Mouse (Mus musculus) lung, postnatal 0 days (tissue): Measurements from ENCODE around the gene Dxo. TPM values are rescaled to one million over a fixed set of nuclear protein-coding genes. Genes with fewer than 3 reads are reported as not detected.

Experiments used
- ATAC-seq: fragments of 200-750 bp; cut with Nextera tagmentation; 2 replicates; pipeline ENCODE4 v1.8.0; 2017; ENCODE audit warnings: moderate library complexity
- DNase-seq: peaks from one replicate; pipeline ENCODE4 v3.0.0-alpha.2; 2016; ENCODE audit warnings: low spot score
- H3K27ac ChIP-seq: fragments of 300-500 bp; sonication (generic); 2 replicates; pipeline ENCODE4 v1.5.1; 2014; ENCODE audit warnings: antibody characterized with exemption, mild to moderate bottlenecking, low read length, mixed read lengths
- H3K27me3 ChIP-seq: fragments of 300-500 bp; sonication (generic); replicated peaks from 2 replicates; pipeline ENCODE4 v1.6.1; 2014; ENCODE audit warnings: low read length, mixed read lengths; ENCODE audit not compliant: insufficient read depth
- H3K36me3 ChIP-seq: fragments of 300-500 bp; sonication (generic); 2 replicates; pipeline ENCODE4 v1.6.1; 2014; ENCODE audit warnings: low read length, mixed read lengths; ENCODE audit not compliant: insufficient read depth
- H3K4me1 ChIP-seq: fragments of 300-500 bp; sonication (generic); 2 replicates; pipeline ENCODE4 v1.6.1; 2014; ENCODE audit warnings: antibody characterized with exemption, low read depth, low read length, mixed read lengths; ENCODE audit not compliant: insufficient read depth
- H3K4me2 ChIP-seq: fragments of 300-500 bp; sonication (generic); replicated peaks from 2 replicates; pipeline ENCODE4 v1.6.1; 2014; ENCODE audit warnings: low read depth, mild to moderate bottlenecking, low read length, moderate library complexity, mixed read lengths
- H3K4me3 ChIP-seq: fragments of 300-500 bp; sonication (generic); 2 replicates; pipeline ENCODE4 v1.5.1; 2014; ENCODE audit warnings: low read depth, low read length
- H3K9ac ChIP-seq: fragments of 300-500 bp; sonication (generic); replicated peaks from 2 replicates; pipeline ENCODE4 v1.6.1; 2014; ENCODE audit warnings: low read depth, mild to moderate bottlenecking
- H3K9me3 ChIP-seq: fragments of 300-500 bp; sonication (generic); 2 replicates; pipeline ENCODE4 v1.6.1; 2016; ENCODE audit warnings: low read length, mixed read lengths
- CTCF ChIP-seq: IDR thresholded peaks from 2 replicates; pipeline ENCODE4 v1.5.1; 2016; ENCODE audit warnings: antibody characterized with exemption, mild to moderate bottlenecking
- EP300 ChIP-seq: IDR thresholded peaks from 2 replicates; pipeline ENCODE4 v1.6.1; 2016; ENCODE audit warnings: antibody characterized with exemption, mild to moderate bottlenecking, control low read depth
- WGBS: fragments of 180-500 bp; shearing (Covaris S2); extraction: QIAGEN DNeasy Blood & Tissue Kit; methylation state at CpG from one replicate; pipeline ENCODE4 v1.1.7; 2014; 5-methylcytosine and 5-hydroxymethylcytosine counted together
- microRNA-seq: library from miRNA; unstranded; fragments of <30 nt; microRNA quantifications from one replicate; pipeline ENCODE4, GENCODE M21; 2016
- polyA plus RNA-seq: library from polyadenylated mRNA; unstranded; fragments of >200 nt; fragmentation: Nextera tagmentation; extraction: Ambion mirVana; gene quantifications from 2 replicates; pipeline ENCODE4 v1.2.1, GENCODE M21; 2015

The Dxo gene
- polyA plus RNA-seq, 1 experiment from 2014 or later: 39.8 TPM

- Histone ChIP-seq H3K27me3 (no peaks in the 10 kb centered on the region), H3K4me2 (no peak overlapping the region), H3K4me3 (no peak overlapping the region), H3K9me3 (no peaks in the 10 kb centered on the region), H3K9ac (no peak overlapping the region), H3K4me1 (no peaks in the 10 kb centered on the region), H3K36me3 (no peaks in the 10 kb centered on the region), H3K27ac (no peak overlapping the region)
- 72% methylated on average over 3 of the region's 3 CpGs for WGBS
- DNase-seq (no peak), ATAC-seq (no peak)
- TF ChIP-seq CTCF (peak; percentile 29), EP300 (no peak)
These were observed 46.5 kb downstream of the Dxo start for GRCm38 (mm10) chr17:34883332-34883731.

GRCm38 (mm10) chr17:34884704-34885103, 47.9 kb downstream of the Dxo start:
- Histone ChIP-seq H3K4me3 (no peak overlapping the region), H3K27ac (no peak overlapping the region), H3K4me1 (no peaks in the 10 kb centered on the region), H3K9me3 (no peaks in the 10 kb centered on the region), H3K27me3 (no peaks in the 10 kb centered on the region), H3K36me3 (no peaks in the 10 kb centered on the region), H3K4me2 (no peak overlapping the region), H3K9ac (no peak overlapping the region)
- DNase-seq (no peak), ATAC-seq (no peak)
- no peak for TF ChIP-seq EP300
- TF ChIP-seq CTCF: no peak
- WGBS: 86% methylated on average over 6 of the region's 6 CpGs

GRCm38 (mm10) chr17:34885615-34886014, 48.8 kb downstream of the Dxo start:
- Histone ChIP-seq H3K27ac (no peak overlapping the region), H3K4me1 (no peaks in the 10 kb centered on the region), H3K4me2 (no peak overlapping the region), H3K9ac (no peak overlapping the region), H3K27me3 (no peaks in the 10 kb centered on the region), H3K9me3 (no peaks in the 10 kb centered on the region), H3K4me3 (no peak overlapping the region), H3K36me3 (no peaks in the 10 kb centered on the region)
- TF ChIP-seq EP300: no peak
- no peak for TF ChIP-seq CTCF
- 69% methylated on average over 3 of the region's 3 CpGs for WGBS
- ATAC-seq (no peak), DNase-seq (no peak)

- Histone ChIP-seq H3K4me1 (no peaks in the 10 kb centered on the region), H3K27ac (no peak overlapping the region), H3K27me3 (no peaks in the 10 kb centered on the region), H3K9me3 (no peaks in the 10 kb centered on the region), H3K36me3 (no peaks in the 10 kb centered on the region), H3K9ac (no peak overlapping the region), H3K4me3 (no peak overlapping the region), H3K4me2 (no peak overlapping the region)
- no peak for TF ChIP-seq EP300
- no peak for TF ChIP-seq CTCF
- no peak for DNase-seq
- no peak for ATAC-seq
- WGBS: 80% methylated on average over 5 of the region's 5 CpGs
These were observed 51.1 kb downstream of the Dxo start for GRCm38 (mm10) chr17:34887942-34888341.

Small RNAs within 50 kb of the gene (microRNA-seq; reads per million reads assigned to microRNA genes)
- gene Mir6970 (not detected), gene Mir6971 (2.7 reads per million, percentile 5 among the genes with 10 or more reads in this experiment), gene Mir6972 (not detected)

Other genes with a start within 250 kb of the Dxo start
- gene Gpsm3, start 247.2 kb upstream of the Dxo start, polyA plus RNA-seq: 34.7 and 41.0 TPM in 2 replicates
- gene Pbx2, start 245.8 kb upstream of the Dxo start, polyA plus RNA-seq: 15.0 and 15.6 TPM in 2 replicates
- 3,782 and 4,046 TPM in 2 replicates for gene Ager, start 239.2 kb upstream of the Dxo start, polyA plus RNA-seq
- gene Rnf5, start 233.3 kb upstream of the Dxo start, polyA plus RNA-seq: 81.5 and 84.1 TPM in 2 replicates
- gene Agpat1, start 232.8 kb upstream of the Dxo start, polyA plus RNA-seq: 35.7 and 40.0 TPM in 2 replicates
- gene Egfl8, start 221.0 kb upstream of the Dxo start, polyA plus RNA-seq: 4.4 and 5.2 TPM in 2 replicates
- 22.4 and 24.9 TPM in 2 replicates for gene Ppt2, start 208.5 kb upstream of the Dxo start, polyA plus RNA-seq
- gene Prrt1, start 207.5 kb upstream of the Dxo start, polyA plus RNA-seq: 0.27 and 0.29 TPM in 2 replicates
- gene Fkbpl, start 192.3 kb upstream of the Dxo start, polyA plus RNA-seq: 12.2 and 14.5 TPM in 2 replicates
- gene Atf6b, start 189.9 kb upstream of the Dxo start, polyA plus RNA-seq: 42.5 and 47.3 TPM in 2 replicates
- 0.85 and 0.99 TPM in 2 replicates for gene Tnxb, start 166.5 kb upstream of the Dxo start, polyA plus RNA-seq
- gene C4b, start 93.1 kb upstream of the Dxo start, polyA plus RNA-seq: 5.1 and 6.5 TPM in 2 replicates
- not detected in 2 replicates for gene Cyp21a1, start 32.5 kb upstream of the Dxo start, polyA plus RNA-seq
- 34.7 and 37.3 TPM in 2 replicates for gene Stk19, start 74 bp upstream of the Dxo start, polyA plus RNA-seq
- 30.6 and 32.1 TPM in 2 replicates for gene Skiv2l, start 13.2 kb downstream of the Dxo start, polyA plus RNA-seq
- gene Nelfe, start 13.4 kb downstream of the Dxo start, polyA plus RNA-seq: 45.0 and 49.0 TPM in 2 replicates
- 8.1 and 10.6 TPM in 2 replicates for gene Cfb, start 25.5 kb downstream of the Dxo start, polyA plus RNA-seq
- gene Zbtb12, start 42.5 kb downstream of the Dxo start, polyA plus RNA-seq: 0.89 and 0.99 TPM in 2 replicates
- not detected in 2 replicates for gene Gm20547, start 45.0 kb downstream of the Dxo start, polyA plus RNA-seq
- gene C2, start 61.2 kb downstream of the Dxo start, polyA plus RNA-seq: 11.7 and 13.6 TPM in 2 replicates
- gene Ehmt2, start 61.5 kb downstream of the Dxo start, polyA plus RNA-seq: 28.7 and 35.6 TPM in 2 replicates
- gene Slc44a4, start 77.4 kb downstream of the Dxo start, polyA plus RNA-seq: 7.0 and 7.3 TPM in 2 replicates
- 31.9 and 34.2 TPM in 2 replicates for gene Neu1, start 94.2 kb downstream of the Dxo start, polyA plus RNA-seq
- gene Hspa1b, start 122.2 kb downstream of the Dxo start, polyA plus RNA-seq: 0.35 and 0.50 TPM in 2 replicates
- gene Gm20481, start 132.9 kb downstream of the Dxo start, polyA plus RNA-seq: not detected in 2 replicates
- gene Hspa1a, start 135.1 kb downstream of the Dxo start, polyA plus RNA-seq: 8.2 and 11.9 TPM in 2 replicates
- 0.70 and 0.79 TPM in 2 replicates for gene Hspa1l, start 135.7 kb downstream of the Dxo start, polyA plus RNA-seq
- 47.3 and 55.4 TPM in 2 replicates for gene Lsm2, start 144.8 kb downstream of the Dxo start, polyA plus RNA-seq
- gene Vars, start 164.0 kb downstream of the Dxo start, polyA plus RNA-seq: 24.6 and 24.7 TPM in 2 replicates
- 0.30 and 0.36 TPM in 2 replicates for gene Vwa7, start 179.6 kb downstream of the Dxo start, polyA plus RNA-seq
- 1.7 TPM in 2 replicates for gene Sapcd1, start 191.0 kb downstream of the Dxo start, polyA plus RNA-seq
- 1.8 and 2.4 TPM in 2 replicates for gene Msh5, start 209.7 kb downstream of the Dxo start, polyA plus RNA-seq
- gene Clic1, start 212.9 kb downstream of the Dxo start, polyA plus RNA-seq: 343 and 355 TPM in 2 replicates
- gene Ddah2, start 222.0 kb downstream of the Dxo start, polyA plus RNA-seq: 238 and 247 TPM in 2 replicates
- 3.5 and 4.9 TPM in 2 replicates for gene Ly6g6c, start 228.4 kb downstream of the Dxo start, polyA plus RNA-seq
- gene Mpig6b, start 229.2 kb downstream of the Dxo start, polyA plus RNA-seq: 2.1 and 2.3 TPM in 2 replicates
- gene Ly6g6e, start 239.9 kb downstream of the Dxo start, polyA plus RNA-seq: 2.8 and 3.1 TPM in 2 replicates
- 14.4 and 14.7 TPM in 2 replicates for gene Ly6g6d, start 241.0 kb downstream of the Dxo start, polyA plus RNA-seq
- gene Ly6g6f, start 248.6 kb downstream of the Dxo start, polyA plus RNA-seq: 0.71 and 0.74 TPM in 2 replicates